Mouse (Mus musculus): ENCODE results near the gene Ferd3l.

Ferd3l gene

GRCm38 (mm10) chr12:33964427-33964826, 36.2 kb downstream of the Ferd3l start:
- DNase-seq (ENCODE audit: inconsistent age in 2 of 2, low spot score in 1 of 2), result no peak

GRCm38 (mm10) chr12:33965661-33966360, 37.6 kb downstream of the Ferd3l start:
- DNase-seq (ENCODE audit: inconsistent age in 2 of 2, low spot score in 1 of 2), result no peak

DNA sequence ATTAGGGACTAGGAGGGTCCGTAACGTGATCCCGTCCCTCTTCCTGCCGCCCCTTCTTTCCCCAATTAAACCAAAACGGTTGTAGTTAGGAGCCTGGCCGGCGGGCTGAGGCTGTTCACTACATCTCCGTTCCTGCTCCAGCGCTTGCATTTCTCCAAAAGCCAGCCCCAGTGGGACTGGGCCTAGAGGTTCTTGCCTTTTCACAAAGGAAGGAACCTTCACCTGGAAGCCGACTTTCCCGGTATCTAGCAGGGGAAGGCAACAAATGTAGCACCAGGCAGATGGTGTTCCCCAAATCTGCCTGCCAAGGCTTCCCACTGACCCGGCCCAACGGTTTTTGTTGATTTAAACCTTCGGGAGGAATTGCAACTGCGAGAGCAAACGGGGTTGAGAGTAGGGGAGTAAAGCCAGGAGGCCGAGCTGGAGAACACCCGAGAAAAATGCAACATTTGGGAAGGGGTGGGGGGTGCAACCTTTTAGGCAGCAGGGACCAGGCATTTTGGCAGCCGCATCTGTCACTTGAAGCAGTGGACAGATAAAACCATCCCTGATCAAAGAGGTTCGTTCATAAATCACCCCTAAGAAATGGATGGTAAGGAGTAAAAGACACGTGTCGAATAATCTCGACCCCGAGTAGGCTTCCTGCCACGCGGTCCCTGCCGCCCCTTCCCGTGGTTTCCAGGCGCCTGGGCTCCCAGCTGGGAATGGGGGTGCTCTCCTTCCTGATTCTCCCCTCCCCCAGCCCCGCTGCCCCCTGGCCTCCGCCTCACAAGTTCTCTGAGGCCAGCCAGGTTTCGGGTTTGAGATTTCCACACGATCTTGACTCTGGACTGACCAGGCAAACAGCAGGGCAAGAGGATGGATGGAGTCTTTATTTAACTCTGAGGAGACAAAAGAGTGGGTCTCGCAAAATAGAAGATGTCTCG, 38.5 kb downstream of the Ferd3l start:
- peak in 1 of 2 experiments; percentile 50 for DNase-seq (ENCODE audit: inconsistent age in 2 of 2, low spot score in 1 of 2)

DNA sequence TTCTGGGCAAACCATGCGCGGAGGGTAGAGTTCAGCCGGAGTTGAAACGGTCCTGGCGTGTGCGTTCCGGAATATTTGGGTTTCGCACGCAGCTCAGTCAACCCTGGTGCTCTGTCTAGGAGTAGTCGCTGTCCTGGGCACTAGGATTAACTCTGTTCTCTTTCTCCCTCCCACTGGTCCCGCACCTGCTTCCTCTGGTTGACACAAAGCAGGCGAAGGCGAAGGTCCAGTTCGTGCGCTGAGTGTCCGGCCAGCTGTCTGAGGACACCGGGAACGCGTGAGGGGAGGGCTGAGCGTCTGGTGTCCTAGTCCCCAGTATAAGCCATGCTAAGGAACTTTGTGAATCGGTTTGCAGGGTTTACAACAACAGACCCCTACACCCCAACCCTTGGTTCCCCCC, 39.3 kb downstream of the Ferd3l start:
- peak in 1 of 2 experiments; percentile 35 for DNase-seq (ENCODE audit: inconsistent age in 2 of 2, low spot score in 1 of 2)

DNA sequence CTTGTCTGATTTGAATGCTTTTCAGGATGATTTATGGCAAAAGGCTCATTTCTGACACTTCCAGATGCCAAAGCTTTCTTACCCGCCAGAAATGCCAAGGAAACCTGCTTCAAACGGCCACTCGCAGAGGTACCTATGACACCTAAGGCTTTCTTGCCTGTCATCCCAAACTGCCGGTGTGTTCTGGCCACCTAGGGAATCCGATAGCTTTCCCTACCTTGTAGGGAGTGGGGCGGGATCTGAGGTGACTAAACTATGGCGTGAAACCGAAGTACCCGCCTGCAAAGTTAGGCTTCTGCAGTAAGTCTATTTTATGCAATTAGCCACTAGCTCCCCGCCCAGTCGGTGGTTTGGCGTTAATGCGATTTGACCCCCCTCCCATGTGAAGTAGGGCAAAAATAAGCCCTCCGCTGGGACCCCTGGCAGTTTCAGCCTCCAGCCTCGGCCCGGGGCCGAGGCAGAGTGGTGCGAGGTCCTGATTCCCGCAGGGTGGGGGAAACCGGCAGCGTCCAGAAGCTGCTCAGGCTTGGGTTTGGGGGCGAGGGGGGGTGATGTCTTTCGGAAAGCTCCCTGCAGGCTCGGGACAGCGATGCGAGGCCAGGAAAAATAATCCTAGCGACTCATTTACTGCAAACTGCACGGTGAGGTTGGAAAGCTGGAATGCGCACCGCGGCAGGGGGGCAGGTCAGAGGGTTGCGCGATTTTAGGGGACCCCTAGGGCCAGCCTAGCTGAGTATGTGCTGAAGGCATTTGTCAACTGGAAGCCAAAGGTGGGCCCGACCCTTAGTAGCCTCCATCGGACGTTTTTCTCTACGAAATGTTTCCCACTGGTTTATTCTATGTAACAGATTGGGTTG, 40.0 kb downstream of the Ferd3l start:
- DNase-seq (ENCODE audit: inconsistent age in 2 of 2, low spot score in 1 of 2), result peak in 1 of 2 experiments; percentile 30

- DNase-seq (ENCODE audit: inconsistent age in 2 of 2, low spot score in 1 of 2), result no peak
Observed at GRCm38 (mm10) chr12:33968898-33969178, 40.6 kb downstream of the Ferd3l start.
